Mouse (Mus musculus) midbrain, embryonic 16.5 days (tissue): ENCODE data around the gene Nlk. TPM values are rescaled to one million over a fixed set of nuclear protein-coding genes. Genes with fewer than 3 reads are reported as not detected.
"Not testable (repeated sequence)": the region's sequence is repeated elsewhere in the genome, so short reads cannot be mapped to it uniquely, and the experiment has no call there.

Experiments used
- ATAC-seq: fragments of 200-750 bp; cut with Nextera tagmentation; 2 replicates; pipeline ENCODE4 v1.8.0; 2017; ENCODE audit warnings: moderate TSS enrichment
- H3K27ac ChIP-seq: fragments of 300-500 bp; sonication (generic); 2 replicates; pipeline ENCODE4 v1.5.1; 2014; ENCODE audit warnings: mild to moderate bottlenecking, low read length, mixed read lengths
- H3K27me3 ChIP-seq: fragments of 300-500 bp; sonication (generic); 2 replicates; pipeline ENCODE4 v1.6.1; 2014; ENCODE audit warnings: low read depth, low read length, mixed read lengths; ENCODE audit not compliant: control insufficient read depth, insufficient read depth
- H3K36me3 ChIP-seq: fragments of 300-500 bp; sonication (generic); 2 replicates; pipeline ENCODE4 v1.6.1; 2014; ENCODE audit warnings: mild to moderate bottlenecking, low read length, moderate library complexity, mixed read lengths; ENCODE audit not compliant: control insufficient read depth, insufficient read depth
- H3K4me1 ChIP-seq: fragments of 300-500 bp; sonication (generic); 2 replicates; pipeline ENCODE4 v1.6.1; 2014; ENCODE audit warnings: mild to moderate bottlenecking, low read length, mixed read lengths; ENCODE audit not compliant: control insufficient read depth, insufficient read depth
- H3K4me2 ChIP-seq: fragments of 300-500 bp; sonication (generic); 2 replicates; pipeline ENCODE4 v1.6.1; 2014; ENCODE audit warnings: mild to moderate bottlenecking, low read length, mixed read lengths
- H3K4me3 ChIP-seq: fragments of 300-500 bp; sonication (generic); 2 replicates; pipeline ENCODE4 v1.5.1; 2014; ENCODE audit warnings: low read depth, mild to moderate bottlenecking, low read length, moderate library complexity, mixed read lengths
- H3K9ac ChIP-seq: fragments of 300-500 bp; sonication (generic); 2 replicates; pipeline ENCODE4 v1.6.1; 2014; ENCODE audit warnings: low read depth, low read length, mixed read lengths
- H3K9me3 ChIP-seq: fragments of 300-500 bp; sonication (generic); replicated peaks from 2 replicates; pipeline ENCODE4 v1.6.1; 2014; ENCODE audit warnings: mild to moderate bottlenecking, low read length, mixed read lengths; ENCODE audit not compliant: control insufficient read depth, poor library complexity, severe bottlenecking
- WGBS: fragments of 180-500 bp; shearing (Covaris S2); extraction: QIAGEN DNeasy Blood & Tissue Kit; methylation state at CpG from one replicate; pipeline ENCODE4 v1.1.7; 2014; 5-methylcytosine and 5-hydroxymethylcytosine counted together
- polyA plus RNA-seq: library from polyadenylated mRNA; unstranded; fragments of >200 nt; fragmentation: Nextera tagmentation; extraction: Ambion mirVana; gene quantifications from 2 replicates; pipeline ENCODE4 v1.2.1, GENCODE M21; 2015

Gene Nlk
- polyA plus RNA-seq, 1 experiment from 2014 or later: 26.2 TPM

DNA sequence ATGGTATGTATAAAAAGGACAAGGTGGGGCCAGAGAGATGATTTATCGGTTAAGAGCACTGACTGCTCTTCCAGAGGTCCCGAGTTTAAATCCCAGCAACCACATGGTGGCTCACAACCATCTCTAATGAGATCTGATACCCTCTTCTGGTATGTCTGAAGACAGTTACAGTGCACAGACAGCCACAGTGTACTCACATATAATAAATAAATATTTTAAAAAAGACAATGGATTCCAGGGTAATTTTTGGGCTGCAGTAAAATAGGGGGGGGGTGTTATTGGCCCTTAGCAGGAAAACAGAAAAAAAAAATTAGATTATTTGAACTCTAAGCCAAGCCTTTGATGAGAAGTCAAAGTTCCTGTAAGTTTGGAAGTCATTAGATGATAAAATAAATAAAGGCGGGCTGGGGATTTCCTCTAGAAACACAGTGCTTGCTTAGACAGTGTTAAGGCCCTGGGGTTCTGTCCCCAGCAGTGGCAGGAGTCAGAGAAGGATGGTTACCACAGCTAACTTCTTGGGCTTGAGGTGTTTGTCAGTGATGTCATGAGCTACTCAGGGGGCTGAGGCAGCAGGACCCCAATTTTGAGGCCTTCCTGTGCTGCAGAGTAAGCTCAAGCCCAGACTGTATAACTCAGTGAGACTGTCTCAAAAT lies 98.3 kb downstream of the Nlk start:
- Histone ChIP-seq H3K4me3 (no peak overlapping the region), H3K27ac (no peak overlapping the region), H3K4me2 (no peak overlapping the region), H3K9me3 (no peaks in the 10 kb centered on the region), H3K27me3 (no peaks in the 10 kb centered on the region), H3K9ac (no peak overlapping the region), H3K4me1 (peaks cover 7% of the 10 kb centered on the region), H3K36me3 (no peaks in the 10 kb centered on the region)
- WGBS: 83% methylated on average over 3 of the region's 3 CpGs
- ATAC-seq: no peak

GRCm38 (mm10) chr11:78596750-78597149 lies 100.4 kb downstream of the Nlk start:
- Histone ChIP-seq H3K4me3 (no peak overlapping the region), H3K27me3 (no peaks in the 10 kb centered on the region), H3K9me3 (no peaks in the 10 kb centered on the region), H3K4me2 (no peak overlapping the region), H3K4me1 (peaks cover 7% of the 10 kb centered on the region), H3K36me3 (no peaks in the 10 kb centered on the region), H3K27ac (no peak overlapping the region), H3K9ac (no peak overlapping the region)
- ATAC-seq: no peak

- Histone ChIP-seq H3K27me3 (no peaks in the 10 kb centered on the region), H3K4me3 (no peak overlapping the region), H3K36me3 (0 out of 2 replicates have a peak, but pooled peaks cover under 1% of the 10 kb centered on the region), H3K9ac (no peak overlapping the region), H3K27ac (no peak overlapping the region), H3K4me2 (no peak overlapping the region), H3K9me3 (no peaks in the 10 kb centered on the region), H3K4me1 (peaks cover 7% of the 10 kb centered on the region)
- WGBS: 94% methylated on average over 2 of the region's 2 CpGs
- no peak for ATAC-seq
These were observed 101.4 kb downstream of the Nlk start for GRCm38 (mm10) chr11:78595773-78596172.

GRCm38 (mm10) chr11:78594271-78594964 lies 102.8 kb downstream of the Nlk start:
- Histone ChIP-seq H3K4me1 (peaks cover 7% of the 10 kb centered on the region), H3K9ac (no peak overlapping the region), H3K9me3 (no peaks in the 10 kb centered on the region), H3K36me3 (peaks cover 6% of the 10 kb centered on the region; the same call in 1 of the 2 replicates), H3K27me3 (no peaks in the 10 kb centered on the region), H3K4me3 (no peak overlapping the region), H3K27ac (no peak overlapping the region), H3K4me2 (no peak overlapping the region)
- 95% methylated on average over 6 of the region's 6 CpGs for WGBS
- no peak for ATAC-seq

DNA sequence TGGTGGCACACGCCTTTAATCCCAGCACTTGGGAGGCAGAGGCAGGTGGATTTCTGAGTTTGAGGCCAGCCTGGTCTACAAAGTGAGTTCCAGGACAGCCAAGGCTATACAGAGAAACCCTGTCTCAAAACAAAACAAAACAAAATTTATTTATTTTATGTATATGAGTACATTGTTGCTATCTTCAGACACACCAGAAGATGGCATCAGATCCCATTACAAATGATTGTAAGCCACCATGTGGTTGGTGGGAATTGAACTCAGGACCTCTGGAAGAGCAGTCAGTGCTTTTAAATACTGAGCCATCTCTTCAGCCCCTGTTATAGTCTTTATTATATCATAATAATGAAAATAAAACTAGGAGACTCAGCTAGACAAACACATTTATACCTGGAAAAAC lies 109.5 kb downstream of the Nlk start:
- H3K9me3 ChIP-seq, ATAC-seq, H3K27ac ChIP-seq, H3K9ac ChIP-seq, H3K27me3 ChIP-seq, H3K4me2 ChIP-seq, H3K4me3 ChIP-seq, H3K4me1 ChIP-seq: not testable (repeated sequence)
- WGBS: 92% methylated on average over 1 of the region's 1 CpGs
- H3K36me3 ChIP-seq: peaks cover 20% of the 10 kb centered on the region

GRCm38 (mm10) chr11:78586099-78586498 lies 111.1 kb downstream of the Nlk start:
- no peak overlapping the region for H3K4me2 ChIP-seq
- H3K27ac ChIP-seq: no peak overlapping the region
- no peak overlapping the region for H3K4me3 ChIP-seq
- ATAC-seq: no peak
- H3K9me3 ChIP-seq: no peaks in the 10 kb centered on the region
- H3K27me3 ChIP-seq: no peaks in the 10 kb centered on the region
- peaks cover 23% of the 10 kb centered on the region for H3K36me3 ChIP-seq
- no peaks in the 10 kb centered on the region for H3K4me1 ChIP-seq
- H3K9ac ChIP-seq: no peak overlapping the region

DNA sequence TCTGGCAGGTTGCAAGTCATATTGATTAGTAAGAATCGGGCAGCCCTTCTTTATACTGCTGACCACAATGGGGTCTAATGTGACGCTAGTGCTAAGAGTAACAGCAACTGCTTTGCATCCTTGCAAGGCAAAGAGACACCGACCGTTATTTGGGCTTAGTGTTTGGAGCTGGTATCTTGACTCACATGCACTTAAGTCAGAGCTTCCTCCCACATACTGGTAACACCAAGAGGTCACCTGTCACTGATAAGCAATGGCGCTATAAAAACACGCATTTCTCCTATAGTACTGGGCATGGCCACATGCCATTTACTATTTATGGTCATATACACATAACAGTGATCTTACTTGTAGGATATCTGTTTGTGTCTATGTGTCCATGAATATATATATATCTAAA lies 114.3 kb downstream of the Nlk start:
- Histone ChIP-seq H3K4me1 (no peaks in the 10 kb centered on the region), H3K4me2 (no peak overlapping the region), H3K9ac (no peak overlapping the region), H3K27me3 (no peaks in the 10 kb centered on the region), H3K4me3 (no peak overlapping the region), H3K27ac (no peak overlapping the region), H3K36me3 (peaks cover 20% of the 10 kb centered on the region), H3K9me3 (no peaks in the 10 kb centered on the region)
- WGBS: 90% methylated on average over 6 of the region's 6 CpGs
- no peak for ATAC-seq

- peaks cover 13% of the 10 kb centered on the region for H3K36me3 ChIP-seq
These were observed 122.2 kb downstream of the Nlk start for GRCm38 (mm10) chr11:78574975-78575374.

DNA sequence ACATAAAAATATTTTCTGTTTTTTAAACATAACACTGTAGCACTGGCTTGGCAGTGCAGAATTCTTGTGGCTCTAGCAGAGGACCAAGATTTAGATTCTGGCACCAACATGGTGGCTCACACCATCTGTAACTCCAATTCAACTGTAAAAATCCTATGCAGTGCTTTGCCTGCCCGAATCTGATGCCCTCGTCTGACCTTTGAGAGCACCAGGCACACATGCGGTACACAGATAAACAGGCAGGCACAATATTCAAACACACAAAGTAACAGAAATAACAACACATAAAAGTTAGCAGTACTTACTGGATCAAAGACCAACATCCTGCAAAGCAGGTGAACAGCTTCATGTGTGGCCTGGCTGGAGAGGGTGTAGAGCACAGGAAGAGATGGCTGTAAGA lies 122.6 kb downstream of the Nlk start:
- H3K36me3 ChIP-seq: peaks cover 15% of the 10 kb centered on the region
- H3K4me2 ChIP-seq: no peak overlapping the region
- no peaks in the 10 kb centered on the region for H3K9me3 ChIP-seq
- no peak overlapping the region for H3K27ac ChIP-seq
- WGBS: 100% methylated on average over 3 of the region's 3 CpGs
- no peak overlapping the region for H3K9ac ChIP-seq
- H3K27me3 ChIP-seq: no peaks in the 10 kb centered on the region
- no peak for ATAC-seq
- no peak overlapping the region for H3K4me3 ChIP-seq
- no peaks in the 10 kb centered on the region for H3K4me1 ChIP-seq

More at GRCm38 (mm10) chr11:78574975-78575374, 122.2 kb downstream of the Nlk start:
- Histone ChIP-seq H3K4me1 (no peaks in the 10 kb centered on the region), H3K9ac (no peak overlapping the region), H3K9me3 (no peaks in the 10 kb centered on the region), H3K27ac (no peak overlapping the region), H3K27me3 (no peaks in the 10 kb centered on the region), H3K4me2 (no peak overlapping the region), H3K4me3 (no peak overlapping the region)
- ATAC-seq: no peak
- 87% methylated on average over 2 of the region's 2 CpGs for WGBS
